Mouse (Mus musculus) right cerebral cortex, adult 2 months (tissue): ENCODE measurements around the gene Hic2.
A peak's percentile ranks its signal among the peaks of the same experiment; 100 is the strongest.
"Not testable (repeated sequence)": the region's sequence is repeated elsewhere in the genome, so short reads cannot be mapped to it uniquely, and the experiment has no call there.

Source experiments
- DNase-seq, 2 experiments: peaks; one replicate each; pipeline ENCODE4 v3.0.0; 2021 to 2022; ENCODE audit warnings: low spot score in 2 of 2

Gene Hic2

GRCm38 (mm10) chr16:17232794-17233701 is at the start of gene Hic2:
TSS of gene Hic2 (plus strand) at chr16:17233572.
- DNase-seq, result peak; percentile 87 to 88

- no peak for DNase-seq
These were observed 47.9 kb upstream of the Hic2 start for GRCm38 (mm10) chr16:17185475-17185874.

GRCm38 (mm10) chr16:17193823-17194222 is 39.5 kb upstream of the Hic2 start:
- DNase-seq, result no peak

DNA sequence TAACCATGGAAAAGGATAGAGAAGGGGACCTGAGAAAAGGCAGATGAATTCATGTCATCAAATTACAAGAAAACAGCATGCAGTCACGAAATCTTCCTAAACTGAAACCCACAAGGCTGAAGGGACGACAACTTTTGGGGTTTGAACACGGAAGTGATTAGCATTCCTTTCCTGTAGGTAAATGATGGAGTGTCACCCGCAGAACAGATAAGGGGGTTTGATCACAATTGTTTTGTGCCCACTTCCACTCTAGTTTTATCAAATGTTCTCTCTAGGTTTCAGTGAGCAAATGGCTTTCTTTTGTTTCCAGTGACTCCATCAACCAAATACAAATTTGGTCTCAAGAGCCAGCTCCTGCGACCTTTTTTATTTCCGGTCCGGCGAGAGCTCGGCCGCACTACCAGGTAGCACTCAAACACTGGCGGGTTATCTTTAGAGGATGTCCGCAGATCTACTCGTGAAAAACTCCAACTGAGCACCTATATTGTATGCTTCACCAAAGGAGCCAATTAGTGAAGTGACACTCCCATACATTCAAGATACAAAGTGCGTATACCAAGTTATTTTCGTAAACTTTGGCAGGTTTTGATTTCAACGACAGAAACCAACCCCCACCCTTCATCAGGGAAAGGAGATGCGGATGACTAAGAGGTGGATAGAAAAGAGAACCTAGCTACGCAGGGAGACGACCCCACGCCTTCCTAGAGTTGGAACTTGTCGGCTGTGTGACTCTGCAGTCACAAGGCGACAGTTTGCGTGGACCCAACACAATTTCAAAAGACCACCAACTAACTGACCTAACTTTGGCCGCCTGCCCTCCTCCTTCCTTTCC is 33.0 kb upstream of the Hic2 start:
- no peak for DNase-seq

DNA sequence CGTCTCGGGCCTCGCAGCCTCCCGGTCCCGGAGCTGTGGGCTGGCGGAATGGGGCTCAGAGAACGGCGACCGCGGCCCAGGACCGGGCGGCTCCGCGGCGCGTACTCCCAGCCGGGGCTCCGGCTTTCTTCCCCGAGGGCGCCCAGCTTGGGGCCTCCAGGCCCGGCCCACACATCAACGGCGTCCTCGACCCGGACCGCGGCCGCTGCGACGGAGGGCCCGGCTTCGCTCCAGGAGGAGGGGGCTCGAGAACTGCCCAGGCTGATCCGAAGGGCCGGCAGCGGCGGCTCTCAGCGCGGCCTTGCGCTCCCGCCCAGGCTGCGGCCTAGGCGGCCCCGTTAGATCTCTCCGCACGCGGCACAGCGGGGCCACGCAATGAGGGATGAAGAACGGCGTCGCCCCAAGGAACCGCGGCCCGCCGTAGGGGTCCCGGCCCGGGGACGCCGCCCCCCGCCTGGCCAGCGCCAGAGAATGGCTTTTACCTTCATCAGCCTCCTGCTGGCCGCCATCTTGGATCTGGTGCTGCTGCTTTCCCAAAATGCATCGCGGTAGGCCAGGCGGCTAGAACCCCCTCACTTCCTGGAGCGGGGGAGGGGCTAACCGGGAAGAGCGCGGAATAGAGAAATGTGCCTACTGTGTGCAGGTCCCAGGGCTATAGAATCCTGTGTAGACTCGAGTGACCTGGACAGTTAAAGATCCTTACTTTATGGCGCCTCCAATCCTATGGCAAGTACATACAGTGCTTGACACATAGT is 32.2 kb upstream of the Hic2 start:
- DNase-seq, result peak; percentile 84 to 90

DNA sequence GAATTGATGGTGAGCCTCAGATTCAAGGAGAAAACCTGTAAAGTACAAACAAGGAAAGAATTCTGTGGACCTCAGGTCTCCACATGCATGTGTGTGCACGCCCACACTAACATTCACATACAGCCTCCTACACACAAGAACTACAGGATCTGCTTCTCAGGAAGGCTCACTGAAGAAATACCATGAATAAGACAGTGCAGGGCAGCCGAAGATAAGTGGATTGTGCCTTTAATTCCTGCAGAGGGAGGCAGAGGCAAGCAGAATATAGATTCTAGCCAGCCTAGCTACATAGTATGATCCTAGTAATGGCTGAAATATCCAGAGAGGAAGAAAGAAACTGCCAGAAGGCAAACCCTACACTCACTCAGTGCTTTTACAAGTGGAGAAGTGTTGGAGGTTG is 31.4 kb upstream of the Hic2 start:
- DNase-seq, result peak in 1 of 2 experiments; percentile 8

- no peak for DNase-seq
These were observed 30.8 kb upstream of the Hic2 start, which contains the start of gene Ube2l3 for GRCm38 (mm10) chr16:17202549-17202948. TSS of gene Ube2l3 (minus strand) at chr16:17202649.

DNA sequence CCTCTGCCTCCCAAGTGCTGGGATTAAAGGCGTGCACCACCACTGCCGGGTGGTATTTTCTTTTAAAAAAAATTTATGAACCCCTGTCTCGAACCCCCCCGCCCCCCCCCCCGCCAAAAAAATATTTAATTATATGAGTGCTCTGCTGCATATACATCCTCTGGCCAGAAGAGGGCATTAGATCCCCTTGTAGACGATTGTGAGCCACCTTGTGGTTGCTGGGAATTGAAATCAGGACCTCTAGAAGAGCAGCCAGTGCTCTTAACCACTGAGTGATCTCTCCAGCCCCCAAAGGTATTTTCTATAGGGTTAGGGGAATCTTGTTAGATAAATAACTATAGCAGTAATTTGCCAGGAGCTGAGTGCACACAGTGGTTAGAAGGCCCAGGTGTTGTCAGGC is 28.4 kb upstream of the Hic2 start:
- no peak for DNase-seq

DNA sequence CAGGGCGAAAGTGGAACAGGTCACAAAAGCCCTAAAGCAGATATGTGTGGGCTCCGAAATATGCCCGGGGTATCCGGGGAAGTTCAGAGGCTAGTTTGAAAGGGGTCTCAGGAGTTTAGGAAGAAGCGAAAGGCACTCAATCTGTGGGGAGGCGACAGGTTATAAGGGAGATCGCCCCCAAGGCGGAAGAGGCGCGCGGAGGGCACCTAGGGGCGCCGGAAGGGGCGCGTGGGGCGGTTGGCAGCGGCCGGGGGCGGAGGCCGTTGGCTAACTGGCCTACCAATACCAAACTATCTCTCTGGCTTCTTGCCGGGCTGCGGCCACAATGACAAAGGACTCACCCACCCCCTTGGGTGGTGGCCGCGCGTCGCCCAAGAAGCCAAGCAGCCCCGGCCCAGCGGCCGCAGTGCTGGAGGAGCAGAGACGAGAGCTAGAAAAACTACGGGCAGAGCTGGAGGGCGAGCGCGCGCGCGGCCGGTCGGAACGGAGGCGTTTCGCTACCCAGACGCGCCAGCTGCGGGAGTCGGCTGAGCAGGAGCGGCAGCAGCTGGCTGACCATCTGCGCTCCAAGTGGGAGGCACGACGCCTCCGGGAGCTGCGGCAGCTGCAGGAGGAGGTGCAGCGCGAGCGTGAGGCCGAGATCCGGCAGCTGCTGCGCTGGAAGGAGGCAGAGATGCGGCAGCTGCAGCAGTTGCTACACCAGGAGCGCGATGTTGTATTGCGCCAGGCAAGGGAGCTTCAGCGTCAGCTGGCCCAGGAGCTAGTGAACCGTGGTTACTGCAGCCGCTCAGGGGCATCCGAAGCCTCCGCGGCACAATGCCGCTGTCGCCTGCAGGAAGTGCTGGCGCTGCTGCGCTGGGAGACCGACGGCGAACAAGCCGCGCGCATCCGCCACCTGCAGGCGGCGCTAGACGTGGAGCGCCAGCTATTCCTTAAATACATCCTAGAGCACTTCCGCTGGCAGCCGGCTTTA is 24.7 kb upstream of the Hic2 start, which contains the start of gene Rimbp3:
TSS of gene Rimbp3 (plus strand) at position 215 of the 973 bp plus-strand sequence.
- DNase-seq, result peak; percentile 71 to 84

- no peak for DNase-seq
These were observed 23.9 kb upstream of the Hic2 start for GRCm38 (mm10) chr16:17209404-17209960.

GRCm38 (mm10) chr16:17209981-17210838 is 23.2 kb upstream of the Hic2 start:
- peak; percentile 84 to 90 for DNase-seq

DNA sequence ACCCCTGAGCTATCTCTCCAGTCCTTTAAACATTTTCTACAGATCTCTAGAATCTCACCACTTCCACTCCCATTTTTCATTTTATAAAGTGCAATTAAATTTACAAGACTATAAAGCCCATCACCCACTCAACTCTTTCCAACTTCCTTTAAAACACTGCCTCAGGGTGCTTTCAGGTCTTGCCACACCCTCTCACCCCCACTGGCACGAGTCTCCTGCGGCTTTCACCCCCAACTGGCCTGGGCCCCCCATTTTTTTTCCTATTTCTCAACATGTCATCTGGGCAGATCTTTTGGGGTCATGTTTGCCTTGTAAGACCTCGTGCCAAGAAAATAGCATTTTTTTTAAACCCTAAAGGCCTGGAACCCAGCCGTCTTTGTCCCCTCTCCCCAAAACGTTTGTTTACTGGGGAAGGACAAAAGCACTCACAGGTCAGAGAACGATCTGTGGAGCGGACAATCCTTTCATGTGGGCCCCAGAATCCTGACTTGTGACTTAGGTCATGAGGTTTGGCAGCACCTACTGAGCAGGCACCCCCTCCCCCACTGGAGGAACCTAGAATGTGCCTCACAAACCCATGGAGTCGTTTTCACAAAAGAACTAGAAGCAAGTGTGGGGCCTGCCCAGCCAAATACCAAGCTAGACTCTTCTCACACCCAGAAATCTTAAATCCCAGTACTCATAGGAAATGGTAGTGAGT is 16.3 kb upstream of the Hic2 start:
- no peak for DNase-seq

DNA sequence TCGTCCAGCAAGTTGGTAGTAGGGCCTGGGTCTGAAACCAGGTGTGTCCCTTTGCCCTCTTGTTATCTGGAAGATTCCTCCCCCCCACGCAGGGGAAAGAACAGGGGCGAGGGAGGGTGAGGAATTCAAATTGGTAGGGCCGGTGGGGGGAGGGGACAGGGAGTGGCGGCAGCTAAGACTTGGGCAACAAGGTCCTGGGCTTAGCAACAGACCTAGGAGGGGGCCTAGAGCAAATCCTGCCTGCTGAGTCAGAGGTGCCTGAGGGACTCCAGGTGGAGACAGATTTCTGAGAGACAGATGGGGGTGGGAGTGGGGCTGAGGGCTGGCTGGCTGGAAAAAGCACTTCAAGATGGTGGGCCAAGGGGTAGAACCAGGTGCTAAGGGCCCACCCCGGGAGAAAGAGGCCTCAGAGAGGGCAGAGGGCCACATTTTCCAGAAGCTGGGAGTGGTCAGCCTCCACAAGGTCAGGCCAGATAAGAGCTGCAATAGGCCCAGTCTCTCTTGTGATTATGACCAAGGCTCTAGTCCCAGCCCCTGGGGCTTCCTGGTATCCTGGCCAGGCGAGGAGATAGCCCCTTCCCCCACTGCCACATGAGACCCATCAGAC is 13.1 kb upstream of the Hic2 start:
- DNase-seq, result no peak

GRCm38 (mm10) chr16:17222197-17222596 is 11.2 kb upstream of the Hic2 start:
- peak; percentile 95 to 98 for DNase-seq

DNA sequence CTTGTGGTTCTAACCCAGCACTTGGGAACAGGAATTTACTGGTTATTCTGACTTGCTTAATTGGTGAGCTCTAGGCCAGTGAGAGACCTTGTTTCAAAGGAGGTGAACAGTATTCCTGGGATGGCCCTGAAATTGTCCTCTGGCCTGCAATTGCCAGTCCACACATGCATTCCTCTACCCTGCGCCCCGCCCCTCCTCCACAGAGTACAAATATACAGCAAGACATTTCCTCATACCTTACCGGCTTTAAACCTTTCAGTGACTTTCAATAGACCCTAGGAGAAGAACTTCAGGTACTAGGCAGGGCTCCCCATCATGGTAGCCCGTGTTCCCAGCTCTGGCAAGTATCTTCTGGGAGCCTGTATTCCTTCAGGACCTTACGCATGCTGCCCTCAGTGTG is 7.8 kb upstream of the Hic2 start:
- no peak for DNase-seq

DNA sequence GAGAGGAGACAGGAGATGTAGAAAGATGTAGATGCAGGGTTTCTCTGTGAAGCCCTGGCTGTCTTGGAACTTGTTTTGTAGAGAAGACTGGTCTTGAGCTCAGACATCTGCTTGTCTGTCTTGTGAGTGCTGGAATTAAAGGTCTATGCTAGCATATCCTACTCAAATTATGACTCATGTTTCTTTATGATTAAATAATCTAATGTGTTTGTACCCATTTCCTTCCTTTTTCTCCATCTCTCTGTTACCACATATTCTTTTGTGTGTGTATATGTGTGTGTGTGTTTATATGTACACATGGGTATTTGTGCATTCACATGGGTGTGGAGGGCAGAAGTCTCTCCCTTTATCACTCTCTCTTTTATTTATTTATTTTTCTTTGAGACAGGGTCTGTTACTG is 6.9 kb upstream of the Hic2 start:
- no peak for DNase-seq

GRCm38 (mm10) chr16:17231523-17231922 is 1.8 kb upstream of the Hic2 start:
- DNase-seq, result not testable (repeated sequence)
